Mouse (Mus musculus): ENCODE results near the gene Nxph3. TPM values are rescaled to one million over a fixed set of nuclear protein-coding genes. Genes with fewer than 3 reads are reported as not detected.

Gene Nxph3
- polyA plus RNA-seq (2012): 0.04 TPM in 1 of 2 replicates, not detected in the other

DNA sequence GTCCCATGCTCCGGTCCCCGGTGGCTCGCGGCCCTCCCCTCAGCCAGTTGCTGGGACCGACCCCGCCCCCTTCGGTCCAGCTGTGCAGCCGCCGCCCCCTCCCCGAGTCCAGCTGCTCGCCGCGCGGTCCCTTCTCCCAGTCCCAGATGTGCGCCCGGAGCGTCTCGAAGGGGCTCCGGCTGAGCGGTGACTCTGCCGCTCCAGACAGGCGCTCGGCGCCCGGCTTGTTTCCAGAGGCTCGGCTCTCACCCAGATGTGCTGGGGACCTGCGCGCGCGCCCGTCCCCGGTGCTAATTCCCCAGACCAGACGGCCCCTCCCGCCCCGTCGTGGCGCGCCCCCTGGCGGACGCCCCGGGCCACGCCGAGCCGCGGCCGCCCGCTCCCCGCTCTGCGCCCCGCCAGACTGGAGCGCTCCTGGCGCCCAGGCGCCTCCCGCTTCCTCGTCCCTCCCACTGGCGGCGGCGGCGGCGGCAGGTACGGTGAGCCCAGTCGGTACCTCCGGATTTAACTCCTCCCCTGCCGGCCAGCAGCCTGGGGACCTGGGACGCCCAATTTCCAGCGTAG, at the start of gene Nxph3:
Gene Nxph3 (minus strand): TSS at position 273 of the 564 bp plus-strand sequence.

Other genes starting within 250 kb of the Nxph3 start
- 49.2 and 57.7 TPM in 2 replicates for gene Kat7, start 204.3 kb downstream of the Nxph3 start, polyA plus RNA-seq (2012)
- gene Fam117a, start 177.6 kb downstream of the Nxph3 start, polyA plus RNA-seq (2012): 468 and 504 TPM in 2 replicates
- gene Slc35b1, start 129.9 kb downstream of the Nxph3 start, polyA plus RNA-seq (2012): 9.7 and 9.9 TPM in 2 replicates
- gene Spop, start 100.5 kb downstream of the Nxph3 start, polyA plus RNA-seq (2012): 59.9 and 67.3 TPM in 2 replicates
- gene Ngfr, start 73.2 kb upstream of the Nxph3 start, polyA plus RNA-seq (2012): 0.13 and 0.19 TPM in 2 replicates
- gene Phb, start 152.4 kb upstream of the Nxph3 start, polyA plus RNA-seq (2012): 42.7 and 50.8 TPM in 2 replicates
- gene Zfp652, start 198.1 kb upstream of the Nxph3 start, polyA plus RNA-seq (2012): 34.3 and 39.1 TPM in 2 replicates
- gene B130006D01Rik, start 209.0 kb upstream of the Nxph3 start, polyA plus RNA-seq (2012): 0.02 TPM in 1 of 2 replicates, not detected in the other